ENCODE assay signal across 10 mouse cellular contexts in the genomic region with DNA sequence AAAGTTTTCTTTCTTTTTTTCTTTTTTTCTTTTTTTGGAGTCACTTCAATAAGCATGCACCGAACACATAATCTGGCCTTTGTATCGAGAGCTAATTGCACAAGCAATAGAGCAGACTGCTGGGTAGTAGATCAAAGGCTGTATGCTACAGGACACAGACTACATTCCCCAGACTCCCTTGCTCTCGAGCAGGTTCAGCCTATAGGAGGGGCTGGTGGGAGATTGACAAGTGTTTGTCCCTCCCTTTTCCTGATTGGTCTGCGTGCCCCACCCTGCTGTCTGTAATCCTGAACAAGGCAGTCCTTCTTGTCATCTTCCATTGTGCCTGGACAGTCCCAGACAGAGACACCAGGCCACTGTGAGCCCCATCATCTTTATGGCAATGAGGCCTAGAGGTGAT.
DNase-seq lines count a peak whose midpoint lies in the region; ATAC-seq and TF ChIP-seq lines count a peak whose summit lies in the region.
"Had no signal": no experiment of that assay in that cellular context is flagged by ENCODE, and none has a peak within 500 bp of the region (broad histone marks: within the 10 kb centered on the region; RNA-seq: fewer than 3 reads in every experiment).

No protein-coding gene starts in this region.

- H3K4me2 ChIP-seq in hindbrain, postnatal 0 days (ENCODE audit: low read depth, low read length): no peak overlapping the region
- H3K4me2 ChIP-seq: embryonic facial prominence, embryonic 15.5 days; lung, embryonic 15.5 days had no signal

- H3K27me3 ChIP-seq in hindbrain, postnatal 0 days (ENCODE audit: insufficient read depth, low read length): no peaks in the 10 kb centered on the region
- H3K27me3 ChIP-seq in midbrain, embryonic 10.5 days (ENCODE audit: low read depth, poor library complexity, severe bottlenecking): no peaks in the 10 kb centered on the region
- H3K27me3 ChIP-seq: embryonic facial prominence, embryonic 15.5 days; lung, embryonic 15.5 days had no signal

- peak; percentile 64 for DNase-seq in ES-CJ7 (ENCODE audit: low read depth, low spot score)
- DNase-seq in embryo, embryonic 10 days (ENCODE audit: low spot score): peak; percentile 62
- DNase-seq in hindbrain, postnatal 0 days (ENCODE audit: low spot score): peak; percentile 15
- peak; percentile 40 for DNase-seq in midbrain, embryonic 10.5 days (ENCODE audit: low spot score)
- DNase-seq in adrenal gland, adult (ENCODE audit: inconsistent age in 2 of 2, low spot score in 1 of 2): no peak
- no peak for DNase-seq in cerebellum, adult 9-11 months
- DNase-seq in right cerebral cortex, postnatal 10 days (ENCODE audit: low spot score in 2 of 2): no peak
- DNase-seq in natural killer cell, adult 2 months (ENCODE audit: low spot score in 2 of 2): no peak

- no peak for TF ChIP-seq CTCF in hindbrain, postnatal 0 days (IDR thresholded peaks at IDR 0.05; ENCODE audit: low read depth)

- H3K9ac ChIP-seq in hindbrain, postnatal 0 days (replicated peaks; ENCODE audit: low read length): no peak overlapping the region
- H3K9ac ChIP-seq: embryonic facial prominence, embryonic 15.5 days; lung, embryonic 15.5 days had no signal

- peak; percentile 55; the same call in 1 of the 2 replicates for ATAC-seq in hindbrain, postnatal 0 days

- H3K27ac ChIP-seq in hindbrain, postnatal 0 days: no peak overlapping the region
- no peak overlapping the region for H3K27ac ChIP-seq in midbrain, embryonic 10.5 days (replicated peaks)
- H3K27ac ChIP-seq: embryonic facial prominence, embryonic 15.5 days; lung, embryonic 15.5 days had no signal

- no peaks in the 10 kb centered on the region for H3K36me3 ChIP-seq in hindbrain, postnatal 0 days (ENCODE audit: insufficient read depth, low read length)
- no peaks in the 10 kb centered on the region for H3K36me3 ChIP-seq in midbrain, embryonic 10.5 days
- H3K36me3 ChIP-seq: embryonic facial prominence, embryonic 15.5 days; lung, embryonic 15.5 days had no signal

- whole genome bisulfite sequencing in hindbrain, postnatal 0 days: 30% methylated on average over 4 of the region's 4 CpGs
- 33% methylated on average over 4 of the region's 4 CpGs for WGBS in midbrain, embryonic 10.5 days

- no peaks in the 10 kb centered on the region for H3K4me1 ChIP-seq in hindbrain, postnatal 0 days (ENCODE audit: insufficient read depth, low read length)
- no peaks in the 10 kb centered on the region for H3K4me1 ChIP-seq in midbrain, embryonic 10.5 days
- H3K4me1 ChIP-seq: embryonic facial prominence, embryonic 15.5 days had no signal

- H3K9me3 ChIP-seq in hindbrain, postnatal 0 days (ENCODE audit: low read length): no peaks in the 10 kb centered on the region
- no peaks in the 10 kb centered on the region for H3K9me3 ChIP-seq in midbrain, embryonic 10.5 days (replicated peaks)
- H3K9me3 ChIP-seq: embryonic facial prominence, embryonic 15.5 days; lung, embryonic 15.5 days had no signal

- H3K4me3 ChIP-seq in hindbrain, postnatal 0 days (ENCODE audit: low read length): no peak overlapping the region
- no peak overlapping the region for H3K4me3 ChIP-seq in midbrain, embryonic 10.5 days
- H3K4me3 ChIP-seq: embryonic facial prominence, embryonic 15.5 days; lung, embryonic 15.5 days had no signal

Comparison
In these comparisons a context has a peak if more than half of its experiments do, and no peak if none do; other contexts are left out.
1. DNase-seq: peak in ES-CJ7 (single experiment), embryo, embryonic 10 days (single experiment), hindbrain, postnatal 0 days (single experiment) and midbrain, embryonic 10.5 days (single experiment); none in adrenal gland, adult (0 of 2), cerebellum, adult 9-11 months (single experiment), right cerebral cortex, postnatal 10 days (0 of 2) and natural killer cell, adult 2 months (0 of 2).